Mouse (Mus musculus): ENCODE measurements at regions not wholly inside any gene's neighbourhood (a gene's known extent, or its start where the extent isn't known, plus 50 kb on each side); places are given as distances from the start of the nearest gene placed in this dataset.
"Not testable (repeated sequence)": the region's sequence is repeated elsewhere in the genome, so short reads cannot be mapped to it uniquely, and the experiment has no call there.

DNA sequence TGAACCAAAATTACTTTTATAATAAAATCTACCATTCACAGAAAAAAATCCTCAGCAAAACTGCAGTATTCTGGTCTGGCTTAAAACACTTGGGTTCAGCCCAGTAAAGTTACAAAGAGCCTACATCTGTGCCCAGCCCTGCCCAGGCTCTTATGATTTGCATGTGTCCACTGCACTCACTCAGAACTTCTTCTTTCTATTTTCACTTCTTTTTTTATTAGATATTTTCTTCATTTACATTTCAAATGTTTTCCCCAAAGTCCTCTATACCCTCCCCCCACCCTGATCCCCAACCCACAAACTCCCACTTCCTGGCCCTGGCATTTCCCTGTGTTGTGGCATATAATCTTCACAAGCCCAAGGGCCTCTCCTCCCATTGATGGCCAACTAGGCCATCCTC lies 1442.4 kb upstream of the Tacstd2 start:
- ATAC-seq (ENCODE audit: low FRiP score) = no peak
- H3K4me2 ChIP-seq (replicated peaks) = no peak overlapping the region

DNA sequence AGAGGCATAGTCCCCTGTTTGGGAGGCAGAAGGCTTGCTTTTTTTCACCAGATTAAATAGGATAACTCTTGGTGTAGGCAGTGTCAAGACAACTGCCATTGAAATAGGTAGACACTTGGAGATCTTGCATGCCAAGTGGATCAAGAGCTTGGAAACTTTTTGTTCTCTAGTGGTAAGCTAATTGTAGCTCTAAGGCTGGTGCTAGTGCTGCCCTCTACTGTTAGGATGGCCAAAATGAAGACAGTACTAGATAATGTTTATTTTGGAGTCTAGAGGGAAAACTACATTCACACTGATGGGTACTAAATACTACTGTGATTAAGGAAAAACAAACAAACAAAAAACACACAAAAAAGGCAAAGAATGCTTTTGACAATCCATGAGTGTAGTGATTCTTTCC lies 1428.4 kb upstream of the Tacstd2 start:
- no peak for ATAC-seq (ENCODE audit: low FRiP score)
- Histone ChIP-seq H3K4me2 (replicated peaks) (no peak overlapping the region), H3K4me3 (no peak overlapping the region), H3K4me1 (no peaks in the 10 kb centered on the region), H3K36me3 (no peaks in the 10 kb centered on the region), H3K27me3 (no peaks in the 10 kb centered on the region), H3K9me3 (replicated peaks) (no peaks in the 10 kb centered on the region), H3K27ac (no peak overlapping the region), H3K9ac (no peak overlapping the region)

More for the DNA sequence above, 1442.4 kb upstream of the Tacstd2 start:
- Histone ChIP-seq H3K4me1 (no peaks in the 10 kb centered on the region), H3K9me3 (replicated peaks) (no peaks in the 10 kb centered on the region), H3K27ac (no peak overlapping the region), H3K4me3 (no peak overlapping the region), H3K9ac (no peak overlapping the region), H3K27me3 (no peaks in the 10 kb centered on the region), H3K36me3 (no peaks in the 10 kb centered on the region)

DNA sequence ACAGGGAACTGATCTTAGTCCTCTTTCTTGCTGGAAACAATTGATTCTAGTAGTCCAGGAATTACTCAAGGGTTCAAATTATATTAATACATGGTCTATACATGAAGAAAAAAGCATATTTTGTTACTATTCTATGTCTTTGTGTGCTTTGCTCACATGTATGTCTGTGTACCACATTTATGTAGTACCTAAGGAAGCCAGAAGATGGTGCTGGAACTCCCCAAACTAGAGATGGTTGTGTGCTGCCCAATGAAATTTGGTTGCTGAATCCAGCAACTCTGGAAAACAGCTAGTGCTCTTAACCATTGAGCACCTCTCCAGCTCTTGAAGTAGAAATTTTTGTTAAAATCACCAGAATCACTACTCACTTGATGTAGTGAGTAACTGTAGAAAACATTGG lies 1402.5 kb upstream of the Tacstd2 start:
- H3K27me3 ChIP-seq; ATAC-seq (ENCODE audit: low FRiP score); H3K9me3 ChIP-seq (replicated peaks); H3K27ac ChIP-seq; H3K4me2 ChIP-seq (replicated peaks); H3K36me3 ChIP-seq; H3K9ac ChIP-seq; H3K4me3 ChIP-seq; H3K4me1 ChIP-seq: not testable (repeated sequence)

DNA sequence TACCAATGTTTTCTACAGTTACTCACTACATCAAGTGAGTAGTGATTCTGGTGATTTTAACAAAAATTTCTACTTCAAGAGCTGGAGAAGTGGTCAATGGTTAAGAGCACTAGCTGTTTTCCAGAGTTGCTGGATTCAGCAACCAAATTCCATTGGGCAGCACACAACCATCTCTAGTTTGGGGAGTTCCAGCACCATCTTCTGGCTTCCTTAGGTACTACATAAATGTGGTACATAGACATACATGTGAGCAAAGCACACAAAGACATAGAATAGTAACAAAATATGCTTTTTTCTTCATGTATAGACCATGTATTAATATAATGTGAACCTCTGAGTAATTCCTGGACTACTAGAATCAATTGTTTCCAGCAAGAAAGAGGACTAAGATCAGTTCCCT lies 1396.3 kb upstream of the Tacstd2 start:
- H3K4me2 ChIP-seq (replicated peaks); H3K9me3 ChIP-seq (replicated peaks); H3K27me3 ChIP-seq; H3K27ac ChIP-seq; ATAC-seq (ENCODE audit: low FRiP score); H3K36me3 ChIP-seq; H3K9ac ChIP-seq; H3K4me3 ChIP-seq; H3K4me1 ChIP-seq: not testable (repeated sequence)

DNA sequence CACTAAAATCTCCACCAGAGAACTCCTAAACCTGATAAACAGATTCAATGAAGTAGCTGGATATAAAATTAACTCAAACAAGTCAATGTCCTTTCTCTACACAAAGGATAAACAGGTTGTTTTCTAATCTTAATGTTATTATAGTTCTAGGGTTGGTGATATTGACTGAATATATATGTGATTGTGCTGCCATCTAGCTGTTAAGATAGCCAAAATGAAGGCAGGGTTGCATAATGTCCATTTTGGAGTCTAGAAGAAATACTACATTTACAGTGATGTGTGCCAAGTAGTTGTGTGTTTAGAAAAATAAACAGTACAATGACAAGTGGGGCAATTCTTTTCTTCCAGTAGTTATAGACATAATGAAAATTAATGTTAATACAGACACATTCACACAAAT lies 1379.9 kb upstream of the Tacstd2 start:
- Histone ChIP-seq H3K9ac (no peak overlapping the region), H3K27ac (no peak overlapping the region), H3K36me3 (no peaks in the 10 kb centered on the region), H3K4me1 (no peaks in the 10 kb centered on the region), H3K27me3 (no peaks in the 10 kb centered on the region), H3K4me3 (no peak overlapping the region), H3K4me2 (replicated peaks) (no peak overlapping the region), H3K9me3 (replicated peaks) (no peaks in the 10 kb centered on the region)
- ATAC-seq (ENCODE audit: low FRiP score) = no peak

DNA sequence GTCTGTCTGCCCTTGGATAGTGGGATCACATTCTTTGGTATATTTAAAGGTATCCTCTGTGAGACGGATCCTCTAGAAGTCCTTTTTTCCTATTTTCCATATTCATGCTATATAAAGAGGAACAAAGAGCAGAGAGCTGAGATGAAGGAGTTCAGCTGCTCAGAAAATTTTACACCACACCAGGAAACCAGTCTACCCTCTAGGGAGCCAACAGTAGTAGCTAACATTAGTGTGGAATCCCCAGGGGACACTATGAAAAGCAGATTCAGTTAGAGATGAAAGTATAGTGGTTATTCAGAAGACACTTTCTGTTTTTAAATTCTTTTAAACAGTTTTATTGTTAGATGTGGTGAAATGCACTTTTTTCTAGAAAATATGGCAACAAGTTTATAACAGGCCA lies 1348.5 kb upstream of the Tacstd2 start:
- no peak overlapping the region for H3K27ac ChIP-seq
- H3K9ac ChIP-seq = no peak overlapping the region
- H3K9me3 ChIP-seq (replicated peaks) = no peaks in the 10 kb centered on the region
- no peak for ATAC-seq (ENCODE audit: low FRiP score)
- H3K27me3 ChIP-seq = no peaks in the 10 kb centered on the region
- no peaks in the 10 kb centered on the region for H3K4me1 ChIP-seq
- H3K36me3 ChIP-seq = no peaks in the 10 kb centered on the region
- no peak overlapping the region for H3K4me2 ChIP-seq (replicated peaks)
- H3K4me3 ChIP-seq = no peak overlapping the region
- WGBS = 86% methylated on average over 1 of the region's 1 CpGs

DNA sequence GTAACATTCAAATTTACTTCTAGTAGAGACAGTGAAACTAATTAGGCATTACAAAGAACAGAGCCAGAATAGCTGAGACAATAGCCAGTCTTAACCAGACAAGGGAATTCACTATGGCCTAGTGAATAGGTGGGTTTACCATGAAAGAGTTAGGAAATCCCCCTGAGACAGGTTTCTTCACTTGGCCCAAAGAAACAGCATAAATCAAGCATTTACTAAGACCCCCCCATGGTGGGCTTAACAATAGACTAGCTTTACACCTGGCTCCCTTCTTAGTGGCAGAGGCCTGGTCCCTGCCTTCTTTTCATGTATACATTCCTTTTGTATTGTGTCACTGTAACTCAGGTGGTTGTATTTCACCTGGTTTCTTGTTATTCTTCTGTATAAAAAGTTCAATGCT lies 1317.2 kb upstream of the Tacstd2 start:
- not testable (repeated sequence) for H3K9ac ChIP-seq; H3K27me3 ChIP-seq; H3K4me2 ChIP-seq (replicated peaks); H3K9me3 ChIP-seq (replicated peaks); H3K36me3 ChIP-seq; H3K4me3 ChIP-seq; H3K4me1 ChIP-seq; ATAC-seq (ENCODE audit: low FRiP score); H3K27ac ChIP-seq

DNA sequence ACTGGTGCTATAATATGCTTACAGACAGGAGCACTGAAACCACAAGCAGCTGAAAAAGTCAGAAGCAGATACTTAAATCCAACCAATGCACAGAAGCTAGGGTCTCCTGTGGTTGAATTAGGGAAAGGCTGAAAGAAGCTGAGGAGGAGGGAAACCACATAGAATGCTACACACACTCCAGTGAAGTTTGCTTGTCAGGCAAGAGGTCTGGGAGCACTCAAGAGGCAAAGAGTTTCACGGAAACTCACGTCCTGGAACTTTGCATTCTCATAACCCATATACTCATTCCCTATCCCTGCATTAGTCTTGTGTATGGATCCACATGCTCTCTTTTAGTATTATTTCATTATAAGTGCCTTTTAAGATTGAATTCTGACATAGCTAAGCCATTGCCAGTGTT lies 1316.7 kb upstream of the Tacstd2 start:
- H3K9ac ChIP-seq = no peak overlapping the region
- H3K9me3 ChIP-seq (replicated peaks) = no peaks in the 10 kb centered on the region
- H3K36me3 ChIP-seq = no peaks in the 10 kb centered on the region
- ATAC-seq (ENCODE audit: low FRiP score) = no peak
- H3K27me3 ChIP-seq = no peaks in the 10 kb centered on the region
- no peaks in the 10 kb centered on the region for H3K4me1 ChIP-seq
- H3K4me2 ChIP-seq (replicated peaks) = no peak overlapping the region
- H3K27ac ChIP-seq = no peak overlapping the region
- no peak overlapping the region for H3K4me3 ChIP-seq
- 91% methylated on average over 2 of the region's 2 CpGs for WGBS

DNA sequence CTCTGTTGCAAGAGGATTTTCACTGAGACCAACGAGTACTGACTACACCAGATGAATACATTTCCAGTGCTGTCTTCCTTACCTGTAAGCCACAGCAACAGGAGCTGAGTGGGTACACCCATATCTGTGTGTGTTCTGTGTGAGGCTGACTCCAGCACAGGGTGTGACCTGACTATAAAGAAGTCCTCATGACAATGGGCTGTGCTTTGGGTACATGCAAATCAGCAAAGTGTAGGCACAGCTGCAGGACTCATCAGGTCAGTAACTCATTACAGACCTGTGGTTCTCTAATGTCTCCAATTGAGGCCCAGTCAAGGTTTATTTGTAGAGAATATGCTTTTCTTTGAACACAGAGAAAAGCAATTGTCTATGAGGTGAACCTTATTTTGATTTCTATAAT lies 1299.6 kb upstream of the Tacstd2 start:
- Histone ChIP-seq H3K27ac (no peak overlapping the region), H3K9me3 (replicated peaks) (no peaks in the 10 kb centered on the region), H3K27me3 (no peaks in the 10 kb centered on the region), H3K4me3 (no peak overlapping the region), H3K9ac (no peak overlapping the region), H3K4me1 (no peaks in the 10 kb centered on the region), H3K4me2 (replicated peaks) (no peak overlapping the region), H3K36me3 (no peaks in the 10 kb centered on the region)
- no peak for ATAC-seq (ENCODE audit: low FRiP score)
- 72% methylated on average over 1 of the region's 1 CpGs for WGBS

DNA sequence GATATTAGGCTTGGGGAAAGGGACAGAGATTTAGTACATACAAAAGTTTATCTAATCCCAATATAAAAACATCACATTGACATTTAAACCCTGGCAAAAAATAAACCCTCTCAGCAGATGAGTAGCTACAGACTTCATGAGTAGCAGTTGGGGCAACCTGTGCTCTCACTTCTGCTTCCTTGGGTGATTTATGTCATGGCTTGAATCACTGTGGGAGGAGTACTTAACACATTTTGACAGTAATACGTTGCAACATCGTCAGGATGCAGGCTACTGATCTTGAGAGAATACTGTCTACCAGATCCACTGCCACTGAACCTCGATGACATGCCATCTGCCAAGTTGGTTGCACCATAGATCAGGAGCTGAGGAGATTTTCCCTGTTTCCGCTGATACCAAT lies 1299.0 kb upstream of the Tacstd2 start:
- WGBS = 80% methylated on average over 4 of the region's 4 CpGs
- Histone ChIP-seq H3K27ac (no peak overlapping the region), H3K4me1 (no peaks in the 10 kb centered on the region), H3K36me3 (no peaks in the 10 kb centered on the region), H3K9ac (no peak overlapping the region), H3K9me3 (replicated peaks) (no peaks in the 10 kb centered on the region), H3K27me3 (no peaks in the 10 kb centered on the region), H3K4me2 (replicated peaks) (no peak overlapping the region), H3K4me3 (no peak overlapping the region)
- no peak for ATAC-seq (ENCODE audit: low FRiP score)

DNA sequence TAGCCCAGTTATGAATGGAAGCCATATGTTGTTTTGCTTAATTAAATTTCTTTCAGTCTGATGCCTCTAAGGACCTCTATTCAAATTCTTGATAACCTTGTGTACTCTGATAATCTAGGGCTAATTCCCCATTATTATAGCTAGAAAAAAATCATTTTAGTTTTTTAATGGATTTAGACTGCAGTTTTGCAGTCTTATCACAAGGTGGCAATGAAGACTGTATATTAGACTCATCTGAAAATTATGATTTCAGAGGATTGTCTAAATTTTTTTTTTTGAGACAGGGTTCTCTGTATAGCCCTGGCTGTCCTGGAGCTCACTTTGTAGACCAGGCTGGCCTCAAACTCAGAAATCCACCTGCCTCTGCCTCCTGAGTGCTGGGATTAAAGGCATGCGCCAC lies 1292.9 kb upstream of the Tacstd2 start:
- 96% methylated on average over 1 of the region's 1 CpGs for WGBS
- not testable (repeated sequence) for ATAC-seq (ENCODE audit: low FRiP score); H3K4me2 ChIP-seq (replicated peaks); H3K27me3 ChIP-seq; H3K9ac ChIP-seq; H3K9me3 ChIP-seq (replicated peaks); H3K36me3 ChIP-seq; H3K27ac ChIP-seq; H3K4me1 ChIP-seq; H3K4me3 ChIP-seq

DNA sequence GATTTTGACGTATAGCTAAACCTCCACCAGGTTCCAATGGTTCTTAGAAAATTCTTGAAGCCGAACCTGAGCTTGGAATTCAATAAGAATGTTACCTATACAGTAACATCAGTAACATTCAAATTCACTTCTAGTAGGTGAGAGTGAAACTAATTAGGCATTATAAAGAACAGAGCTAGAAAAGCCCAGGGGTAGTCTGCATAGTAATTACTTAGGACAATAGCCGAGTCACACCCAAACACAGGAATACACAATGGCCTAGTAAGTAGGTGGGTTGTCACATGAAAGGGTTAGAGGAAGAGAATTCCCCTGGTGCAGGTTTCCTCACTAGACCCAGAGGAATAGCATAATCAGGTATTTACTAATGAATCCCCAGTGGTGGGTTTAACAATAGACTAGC lies 1277.8 kb upstream of the Tacstd2 start:
- Histone ChIP-seq H3K27me3 (no peaks in the 10 kb centered on the region), H3K4me3 (no peak overlapping the region), H3K27ac (no peak overlapping the region), H3K9ac (no peak overlapping the region), H3K9me3 (replicated peaks) (peaks cover 3% of the 10 kb centered on the region; the same call in 1 of the 2 replicates), H3K4me2 (replicated peaks) (no peak overlapping the region), H3K4me1 (no peaks in the 10 kb centered on the region), H3K36me3 (no peaks in the 10 kb centered on the region)
- ATAC-seq (ENCODE audit: low FRiP score) = no peak
- 79% methylated on average over 3 of the region's 3 CpGs for WGBS

DNA sequence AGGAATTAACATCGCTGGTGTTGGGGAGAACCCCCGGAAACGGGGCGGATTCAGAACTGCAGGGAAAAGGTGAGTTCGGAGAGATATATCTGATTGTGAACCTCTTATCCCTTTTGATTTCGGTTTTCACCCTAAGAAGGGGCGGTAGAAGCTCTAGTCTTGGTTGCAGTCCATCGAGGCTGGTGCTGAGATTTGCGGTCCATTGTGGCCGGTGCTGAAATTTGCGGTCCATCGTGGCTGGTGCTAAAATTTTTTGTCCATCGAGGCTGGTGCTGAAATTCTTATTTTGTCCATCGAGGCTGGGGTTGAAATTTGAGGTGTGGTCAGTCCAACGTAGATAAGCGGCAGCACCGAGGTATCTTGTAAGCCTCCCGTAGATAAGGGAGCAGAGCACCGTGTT lies 1263.6 kb upstream of the Tacstd2 start:
- H3K27me3 ChIP-seq; H3K27ac ChIP-seq; H3K9ac ChIP-seq; H3K4me1 ChIP-seq; H3K36me3 ChIP-seq; ATAC-seq (ENCODE audit: low FRiP score); H3K9me3 ChIP-seq (replicated peaks); H3K4me2 ChIP-seq (replicated peaks); H3K4me3 ChIP-seq: not testable (repeated sequence)
- 96% methylated on average over 19 of the region's 19 CpGs for WGBS

DNA sequence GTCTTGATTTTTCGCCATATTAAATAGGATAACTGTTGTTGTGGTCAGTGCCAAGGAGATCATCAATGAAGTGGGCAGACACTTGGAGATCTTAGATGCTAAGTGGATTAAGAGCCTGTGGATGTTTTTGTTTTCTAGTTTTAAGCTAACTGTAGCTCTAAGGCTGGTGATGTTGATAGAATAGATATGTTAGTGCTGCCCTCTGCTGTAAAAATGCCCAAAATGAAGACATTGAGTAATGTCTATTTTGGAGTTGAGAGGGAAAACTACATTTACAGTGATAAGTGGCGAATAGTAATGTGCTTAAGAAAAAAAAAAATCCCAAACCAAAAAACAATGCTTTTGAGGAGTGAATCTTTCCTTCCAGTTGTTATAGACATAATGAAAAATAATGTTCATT lies 1235.9 kb upstream of the Tacstd2 start:
- Histone ChIP-seq H3K4me2 (replicated peaks) (no peak overlapping the region), H3K4me1 (no peaks in the 10 kb centered on the region), H3K9me3 (replicated peaks) (no peaks in the 10 kb centered on the region; the same call in 1 of the 2 replicates), H3K4me3 (no peak overlapping the region), H3K27ac (no peak overlapping the region), H3K9ac (no peak overlapping the region), H3K36me3 (no peaks in the 10 kb centered on the region), H3K27me3 (no peaks in the 10 kb centered on the region)
- 87% methylated on average over 2 of the region's 2 CpGs for WGBS
- ATAC-seq (ENCODE audit: low FRiP score) = no peak
